ENCODE assay signal across 7 mouse cellular contexts in the genomic region with DNA sequence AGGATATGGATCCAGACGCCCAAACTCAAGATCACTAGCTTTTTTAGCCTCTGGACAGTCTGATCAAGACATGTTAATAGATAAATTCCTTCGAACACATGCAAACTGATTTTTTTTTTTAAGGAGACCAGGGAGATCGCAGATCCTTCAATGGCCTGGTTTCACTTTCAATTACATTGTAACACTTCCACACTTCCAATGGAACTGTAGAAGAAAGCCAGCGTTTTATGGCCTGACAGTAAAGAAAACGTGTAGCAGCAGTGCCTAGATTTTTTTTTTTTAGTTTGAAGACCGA. TPM values are rescaled to one million over a fixed set of nuclear protein-coding genes. Genes with fewer than 3 reads are reported as not detected.
DNase-seq lines count a peak whose midpoint lies in the region; ATAC-seq and TF ChIP-seq lines count a peak whose summit lies in the region.

No protein-coding gene starts in this region.

- H3K36me3 ChIP-seq in spleen, adult 2 months (ENCODE audit: control insufficient read depth, insufficient read depth, low read length) = no peaks in the 10 kb centered on the region
- H3K36me3 ChIP-seq in forebrain, embryonic 13.5 days (ENCODE audit: poor library complexity, severe bottlenecking) = no peaks in the 10 kb centered on the region
- 0 out of 2 replicates have a peak, but pooled peaks cover 9% of the 10 kb centered on the region for H3K36me3 ChIP-seq in liver, embryonic 13.5 days

- no peak for TF ChIP-seq POLR2A in spleen, adult 2 months (IDR thresholded peaks at IDR 0.05; ENCODE audit: low read depth, low read length)

- H3K4me2 ChIP-seq in forebrain, embryonic 13.5 days = peak overlapping the region; percentile 85
- peak overlapping the region; percentile 87 for H3K4me2 ChIP-seq in liver, embryonic 13.5 days

- H3K9me3 ChIP-seq in forebrain, embryonic 13.5 days (replicated peaks) = no peaks in the 10 kb centered on the region
- H3K9me3 ChIP-seq in liver, embryonic 13.5 days (replicated peaks) = no peaks in the 10 kb centered on the region

- ATAC-seq in forebrain, embryonic 13.5 days = no peak
- ATAC-seq in liver, embryonic 13.5 days (ENCODE audit: low read depth) = no peak

- H3K27me3 ChIP-seq in spleen, adult 2 months (ENCODE audit: control insufficient read depth, insufficient read depth, low read length) = no peaks in the 10 kb centered on the region
- no peaks in the 10 kb centered on the region for H3K27me3 ChIP-seq in forebrain, embryonic 13.5 days
- no peaks in the 10 kb centered on the region for H3K27me3 ChIP-seq in liver, embryonic 13.5 days

- WGBS in spleen, adult 2 months = under 1% methylated on average over 6 of the region's 6 CpGs
- 30% methylated on average over 6 of the region's 6 CpGs for WGBS in forebrain, embryonic 13.5 days
- 9% methylated on average over 6 of the region's 6 CpGs for WGBS in liver, embryonic 13.5 days (ENCODE audit: insufficient replicate concordance)

- no peak for DNase-seq in spleen, adult 2 months (ENCODE audit: low read depth in 1 of 2, low spot score in 2 of 2)
- DNase-seq in spleen, postnatal 14 days (ENCODE audit: low spot score in 2 of 2) = no peak
- DNase-seq in liver, embryonic 13.5 days = no peak
- DNase-seq in adrenal gland, adult 18-20 months (ENCODE audit: low spot score in 2 of 2) = no peak
- no peak for DNase-seq in urinary bladder, adult 2 months (ENCODE audit: low spot score)
- DNase-seq in kidney, postnatal 25 days = no peak

- peaks cover 28% of the 10 kb centered on the region for H3K4me1 ChIP-seq in spleen, adult 2 months (ENCODE audit: control insufficient read depth, insufficient read depth, insufficient read length)
- peaks cover 30% of the 10 kb centered on the region for H3K4me1 ChIP-seq in forebrain, embryonic 13.5 days
- peaks cover 49% of the 10 kb centered on the region for H3K4me1 ChIP-seq in liver, embryonic 13.5 days (replicated peaks)

- H3K9ac ChIP-seq in forebrain, embryonic 13.5 days = peak overlapping the region; percentile 93
- H3K9ac ChIP-seq in liver, embryonic 13.5 days = peak overlapping the region; percentile 97

- peak overlapping the region; percentile 98 for H3K27ac ChIP-seq in spleen, adult 2 months (ENCODE audit: insufficient read depth, low read length)
- H3K27ac ChIP-seq in forebrain, embryonic 13.5 days = no peak overlapping the region
- no peak overlapping the region for H3K27ac ChIP-seq in liver, embryonic 13.5 days

- no peak for TF ChIP-seq CTCF in spleen, adult 2 months (IDR thresholded peaks at IDR 0.05; ENCODE audit: extremely low read depth, insufficient read depth, insufficient read length, insufficient replicate concordance)

- H3K4me3 ChIP-seq in spleen, adult 2 months (ENCODE audit: extremely low read depth, insufficient read depth, insufficient read length) = peak overlapping the region; percentile 73
- H3K4me3 ChIP-seq in forebrain, embryonic 13.5 days = peak overlapping the region; percentile 94
- peak overlapping the region; percentile 99 for H3K4me3 ChIP-seq in liver, embryonic 13.5 days (replicated peaks)

RNA-seq across cellular contexts. Expression of a gene that starts 1.2 kb away (rescaled TPM):
- 26.5 and 48.5 TPM in 2 replicates for polyA plus RNA-seq in spleen, adult 2 months (2012; rRNA removed)
- polyA plus RNA-seq in forebrain, embryonic 13.5 days (2015; fragmentation: Nextera tagmentation; extraction: Ambion mirVana) = 5.7 and 5.8 TPM in 2 replicates
- 2.4 and 2.7 TPM in 2 replicates for polyA plus RNA-seq in liver, embryonic 13.5 days (2015; fragmentation: Nextera tagmentation; extraction: Ambion mirVana)
- 10 to 100 TPM; 54.8 to 61.1 TPM for total RNA-seq in adrenal gland, adult 18-20 months (2021)
- 36.2 and 39.5 TPM in 2 replicates for polyA plus RNA-seq in urinary bladder, adult 2 months (2012; rRNA removed)

RNA-seq across cellular contexts. Expression of a gene that starts 48.1 kb away (rescaled TPM):
- polyA plus RNA-seq in spleen, adult 2 months (2012; rRNA removed) = 9.5 and 10.4 TPM in 2 replicates
- polyA plus RNA-seq in forebrain, embryonic 13.5 days (2015; fragmentation: Nextera tagmentation; extraction: Ambion mirVana) = 34.1 and 35.0 TPM in 2 replicates
- 10.2 and 13.4 TPM in 2 replicates for polyA plus RNA-seq in liver, embryonic 13.5 days (2015; fragmentation: Nextera tagmentation; extraction: Ambion mirVana)
- 10 to 100 TPM; 27.2 to 37.8 TPM for total RNA-seq in adrenal gland, adult 18-20 months (2021)
- polyA plus RNA-seq in urinary bladder, adult 2 months (2012; rRNA removed) = 18.8 and 19.4 TPM in 2 replicates
